Mouse (Mus musculus): ENCODE data around the gene Pfkm.

Gene Pfkm

DNA sequence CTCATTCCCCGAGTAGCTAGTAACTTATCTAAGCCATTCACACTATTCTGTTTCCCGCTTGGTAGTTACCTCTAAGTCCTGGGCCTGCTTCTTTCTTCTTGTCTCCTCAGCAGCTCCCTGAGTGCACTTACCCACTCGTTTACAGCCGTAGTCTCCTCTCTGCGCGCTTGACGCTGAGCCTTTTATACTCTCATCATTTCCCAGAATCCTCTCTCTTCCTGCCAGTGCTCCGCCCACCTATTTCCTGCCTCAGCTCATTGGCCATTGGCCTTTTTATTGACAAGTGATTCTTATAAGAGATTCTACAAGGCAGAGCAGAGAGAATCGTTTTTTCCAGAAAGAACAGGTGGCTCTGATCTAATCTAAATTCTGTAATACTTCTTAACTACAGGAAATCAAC is 6.1 kb downstream of the Pfkm start:
- peak; percentile 35 for DNase-seq (ENCODE audit: low read depth)

DNA sequence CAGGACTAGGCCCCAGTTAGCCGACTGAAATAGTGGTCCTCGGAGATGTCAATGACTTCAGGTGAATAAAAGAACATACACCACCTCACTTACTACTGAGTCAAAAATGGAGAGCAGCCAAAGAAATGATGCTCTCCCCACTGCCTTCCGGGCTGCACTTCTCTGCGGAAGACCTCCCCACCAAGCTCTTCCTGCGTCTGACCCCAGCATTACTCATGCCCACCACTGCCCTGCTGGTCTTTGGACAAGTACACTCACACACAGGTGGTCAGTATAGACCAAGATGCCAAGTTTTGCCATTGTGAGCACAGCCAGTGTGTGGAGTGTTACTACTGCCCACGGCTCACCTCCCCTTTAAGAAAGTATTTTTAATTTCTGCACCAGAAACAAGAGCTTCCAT is 10.0 kb downstream of the Pfkm start:
- no peak for DNase-seq (ENCODE audit: low read depth)

DNA sequence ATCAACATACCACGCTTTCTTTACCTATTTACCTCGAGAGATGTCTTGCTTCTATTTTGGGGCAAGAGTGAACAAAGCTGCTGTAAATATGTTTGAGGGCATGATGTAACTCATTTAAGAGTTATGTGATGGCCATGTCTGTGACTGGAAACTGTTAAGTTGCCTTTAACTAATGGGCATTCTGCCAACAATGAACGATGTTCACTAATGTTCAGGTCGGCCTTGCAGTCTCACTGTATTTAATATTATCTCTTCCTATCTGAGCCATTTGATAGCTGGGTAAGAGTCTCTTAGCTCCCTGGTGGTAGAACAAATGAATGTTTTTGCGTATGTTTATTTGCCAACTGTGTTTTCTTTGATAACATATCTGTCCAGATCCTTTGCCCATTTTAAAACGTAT is 14.1 kb downstream of the Pfkm start:
- no peak for DNase-seq (ENCODE audit: low read depth)

DNA sequence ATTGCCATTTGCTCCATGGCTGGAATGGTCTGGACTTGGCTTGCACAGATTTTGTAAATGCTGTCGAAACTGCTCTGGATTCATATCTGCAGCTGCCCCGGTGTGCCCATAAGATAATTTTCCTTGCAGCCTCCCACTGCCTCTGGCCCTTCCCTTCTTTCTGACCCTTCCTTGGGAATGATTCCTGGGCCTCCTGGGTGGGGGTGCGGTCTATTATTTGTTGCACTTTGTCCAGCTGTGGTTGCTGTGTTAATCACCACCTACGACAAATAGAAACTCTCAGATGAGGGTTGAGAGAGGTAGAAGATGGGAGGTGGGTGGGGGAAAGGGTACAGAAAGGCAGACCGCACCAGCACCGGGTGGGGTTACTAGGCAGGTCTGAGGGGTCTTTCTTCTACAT is 14.8 kb downstream of the Pfkm start:
- no peak for DNase-seq (ENCODE audit: low read depth)

DNA sequence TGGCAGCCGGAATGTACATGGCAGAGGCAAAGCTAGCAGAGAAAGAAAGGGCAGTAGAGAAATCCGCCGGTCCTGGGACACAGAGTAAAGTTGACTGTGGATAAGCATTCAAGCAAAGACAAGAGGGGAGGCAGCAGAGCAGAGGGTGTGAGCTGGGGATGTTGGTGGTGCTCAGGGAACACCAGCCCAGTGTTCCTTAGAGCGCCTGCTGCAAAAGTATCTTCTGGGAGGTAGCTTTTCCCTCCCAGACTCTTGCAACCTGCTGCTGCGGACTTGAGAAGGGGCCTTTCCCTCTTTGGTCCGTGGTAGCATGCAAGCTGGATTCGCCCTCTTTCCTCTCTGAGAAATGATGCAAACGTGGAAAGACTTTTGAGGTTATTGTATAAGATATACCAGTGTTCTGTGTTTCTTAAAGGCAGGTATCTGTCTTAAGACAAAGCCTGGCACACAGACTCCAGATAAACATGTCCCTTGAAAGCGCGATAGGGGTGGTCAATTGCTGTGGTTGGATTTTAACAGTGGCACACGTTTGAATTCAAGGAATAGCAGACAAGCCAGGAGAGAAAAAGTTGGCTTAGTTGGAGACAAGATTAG is 15.4 kb downstream of the Pfkm start:
- peak; percentile 10 for DNase-seq (ENCODE audit: low read depth)

DNA sequence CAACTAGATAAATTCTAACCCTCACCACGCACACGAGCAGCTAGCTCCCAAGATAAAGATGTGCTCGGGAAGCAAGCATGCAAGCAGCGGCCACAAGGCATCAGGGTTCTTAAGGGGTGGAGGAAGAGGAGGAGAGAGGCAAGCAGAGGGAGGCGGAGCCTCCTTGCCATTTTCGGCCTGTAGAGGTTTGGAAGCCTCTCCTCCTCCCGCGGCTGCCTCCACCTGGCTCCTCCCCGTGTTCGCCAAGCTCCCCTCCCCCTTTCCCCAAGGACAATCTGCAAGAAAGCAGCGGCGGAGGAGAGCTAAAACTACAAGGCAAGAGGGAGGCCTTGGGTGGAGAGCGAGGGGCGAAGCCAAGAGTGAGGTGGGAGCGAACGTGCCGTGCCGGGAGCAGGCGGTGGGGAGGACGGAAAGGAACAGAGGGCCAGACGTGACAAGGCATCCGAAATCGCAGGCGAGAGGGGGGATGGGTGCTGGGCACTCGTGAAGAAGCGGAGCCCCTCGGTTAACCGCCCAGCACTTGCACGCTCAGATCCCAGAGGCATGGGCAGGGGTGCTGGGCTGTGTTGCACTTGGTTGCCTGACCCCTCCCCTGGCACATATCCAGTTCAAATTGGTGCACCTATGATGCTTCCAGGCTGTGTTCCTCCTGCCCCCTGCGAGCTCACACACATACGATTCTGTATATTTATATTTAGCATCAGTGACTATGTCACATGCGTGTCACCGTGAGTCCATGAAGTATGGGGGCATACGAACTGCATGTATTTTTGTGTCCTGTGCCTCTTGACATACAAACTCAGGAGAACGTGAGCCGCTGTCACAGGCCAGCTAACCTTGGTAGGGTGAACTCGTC is 16.1 kb downstream of the Pfkm start:
- peak; percentile 84 for DNase-seq (ENCODE audit: low read depth)

DNA sequence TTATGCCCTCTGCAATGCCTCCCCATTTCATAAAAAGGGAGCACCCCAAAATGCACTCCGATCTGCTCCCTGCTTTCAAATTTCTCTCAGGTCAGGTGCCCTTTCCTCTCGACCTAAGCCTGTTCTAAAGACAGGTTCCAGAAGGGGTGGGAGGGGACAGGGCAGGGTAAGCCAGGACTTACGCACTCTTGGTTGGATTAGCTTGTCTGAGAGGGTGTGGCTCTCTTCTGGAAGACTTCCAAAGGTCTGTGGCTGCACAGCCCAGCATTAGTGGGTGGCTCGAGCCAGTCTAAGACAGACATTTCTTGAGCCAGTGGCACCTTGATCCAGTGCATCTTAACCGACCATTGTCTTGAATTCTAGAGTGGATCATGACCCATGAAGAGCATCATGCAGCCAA is 19.4 kb downstream of the Pfkm start:
- DNase-seq (ENCODE audit: low read depth) = no peak

DNA sequence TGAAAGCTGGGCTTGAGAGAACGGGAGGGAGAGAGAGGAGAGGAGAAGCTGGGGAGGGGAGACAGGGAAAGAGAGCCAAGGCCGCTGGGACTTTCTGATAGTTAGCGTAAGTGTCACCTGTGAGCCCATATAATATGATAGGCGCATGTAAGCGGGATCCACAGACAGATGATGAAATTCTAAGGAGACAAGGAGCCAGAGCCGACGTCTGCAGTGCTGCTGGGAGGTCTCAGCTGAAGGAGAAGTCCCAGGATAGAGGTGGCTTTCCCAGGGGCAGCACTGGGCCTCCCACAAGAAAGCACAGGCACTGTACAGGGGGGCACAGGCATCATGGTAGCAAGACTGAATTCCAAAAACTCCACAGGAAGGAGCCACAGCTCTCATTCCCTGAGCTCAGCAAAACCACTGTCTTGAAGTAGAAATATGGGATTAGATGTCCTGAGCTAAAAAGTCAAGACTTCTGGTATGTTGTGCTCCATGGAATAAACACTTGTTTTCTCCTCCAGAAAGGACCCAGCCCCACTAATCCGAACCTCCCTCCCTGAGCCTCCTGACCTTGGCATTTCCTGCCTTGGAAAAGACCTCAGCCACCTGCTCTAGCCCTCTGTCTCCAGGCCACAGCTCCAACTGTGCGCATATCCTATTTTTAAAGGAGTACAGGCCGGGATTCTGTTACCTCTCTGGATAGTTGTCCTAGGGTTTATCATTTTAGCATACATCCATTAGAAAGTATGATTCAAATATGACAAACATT is 21.9 kb downstream of the Pfkm start:
- no peak for DNase-seq (ENCODE audit: low read depth)

DNA sequence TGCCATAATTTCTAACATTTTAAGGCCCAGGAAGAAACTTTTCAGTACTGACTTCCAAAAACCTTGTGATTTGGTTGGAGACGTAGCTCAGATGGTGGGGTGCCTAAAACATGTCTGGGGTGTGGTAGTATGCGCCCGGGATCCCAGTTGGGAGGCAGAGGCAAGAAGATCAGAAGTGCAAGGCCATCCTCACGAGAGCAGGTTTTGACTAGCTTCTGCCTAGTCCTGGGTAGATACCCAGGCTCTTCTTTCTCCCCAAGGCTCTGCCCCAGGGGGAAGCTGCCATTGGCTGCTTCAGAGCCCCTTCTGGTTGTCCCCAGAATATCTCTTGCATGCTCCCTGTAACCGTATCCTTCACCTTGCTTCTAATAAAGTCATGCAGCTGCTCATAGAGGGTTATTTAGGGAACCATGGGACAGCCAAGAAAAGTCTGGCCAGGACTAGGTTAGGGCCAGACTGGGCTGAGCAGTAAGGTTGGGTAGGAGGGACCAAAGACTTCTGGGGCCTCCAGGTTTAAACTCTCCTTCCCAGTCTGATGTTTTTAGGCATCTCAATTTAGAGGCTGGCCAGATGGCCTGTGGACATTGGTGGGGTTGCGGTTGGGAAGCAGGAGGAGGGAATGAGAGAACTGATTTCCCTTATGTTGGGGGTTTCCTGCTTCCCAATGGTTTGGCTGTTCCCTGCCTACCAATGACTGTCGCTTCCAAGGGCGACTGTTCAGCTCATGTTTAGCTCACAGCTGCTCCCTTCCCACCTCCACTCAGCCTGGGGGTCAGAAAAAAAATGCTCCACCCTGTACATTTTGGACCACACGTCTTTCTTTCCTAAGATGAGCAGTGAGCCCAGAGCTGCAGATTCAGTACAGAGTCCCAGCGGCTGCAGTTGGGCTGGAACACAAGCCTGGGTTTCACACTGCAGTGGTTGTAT is 22.7 kb downstream of the Pfkm start:
- no peak for DNase-seq (ENCODE audit: low read depth)

DNA sequence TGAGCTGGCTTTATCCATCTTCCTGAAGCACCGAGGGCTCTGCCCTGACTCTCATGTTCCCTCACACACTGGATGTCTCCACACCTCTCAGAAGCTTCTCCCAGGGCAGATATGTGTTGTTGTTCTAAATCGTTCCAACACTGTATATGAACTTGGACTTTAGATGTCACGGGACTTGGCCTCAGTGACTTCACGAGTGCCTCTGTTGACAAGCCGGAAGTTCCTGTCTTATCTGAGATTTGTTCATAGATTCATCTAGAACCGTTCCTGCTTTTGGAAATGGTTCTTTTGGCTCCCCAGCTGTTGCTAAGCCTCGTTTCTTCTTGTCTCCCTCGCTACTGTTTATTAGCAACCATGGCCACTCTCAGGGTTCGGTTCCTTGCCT is 23.4 kb downstream of the Pfkm start:
- no peak for DNase-seq (ENCODE audit: low read depth)

DNA sequence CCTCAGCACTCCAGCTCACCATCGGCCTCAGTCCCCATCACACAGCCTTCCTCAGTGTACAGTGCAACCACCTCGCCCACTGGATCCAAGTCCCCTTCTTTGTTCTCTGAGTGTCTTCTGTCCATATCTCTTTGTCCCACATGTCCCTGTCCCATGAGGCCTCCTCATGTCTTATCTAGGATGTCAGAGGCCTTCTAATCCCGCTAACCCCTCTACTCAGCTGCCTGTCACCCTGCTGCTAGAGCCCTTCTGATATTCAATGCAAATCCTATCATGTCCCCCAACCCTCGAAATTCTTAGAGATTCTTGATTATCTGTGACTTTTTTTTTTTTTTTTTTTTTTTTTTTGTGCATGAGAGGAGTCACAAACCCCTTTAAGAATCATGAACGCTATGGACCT is 23.9 kb downstream of the Pfkm start:
- DNase-seq (ENCODE audit: low read depth) = no peak

DNA sequence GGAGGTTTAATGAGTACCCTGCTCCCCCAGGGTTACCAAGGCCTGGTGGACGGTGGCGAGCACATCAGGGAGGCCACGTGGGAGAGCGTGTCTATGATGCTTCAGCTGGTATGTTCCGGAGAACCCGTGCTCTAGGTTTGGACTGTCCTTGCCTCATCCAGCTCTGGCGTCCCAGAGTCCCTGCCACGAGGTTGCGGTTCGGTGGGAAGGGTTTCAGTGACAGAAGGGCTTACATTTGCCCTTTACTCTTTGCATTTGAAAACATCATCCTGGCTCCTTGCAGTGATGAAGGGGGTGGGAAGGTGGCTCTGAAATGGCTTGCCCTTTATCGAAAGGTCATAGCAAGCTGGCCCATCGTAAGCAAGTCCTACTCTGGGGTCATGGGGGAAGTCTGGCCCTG is 27.0 kb downstream of the Pfkm start:
- DNase-seq (ENCODE audit: low read depth) = no peak

DNA sequence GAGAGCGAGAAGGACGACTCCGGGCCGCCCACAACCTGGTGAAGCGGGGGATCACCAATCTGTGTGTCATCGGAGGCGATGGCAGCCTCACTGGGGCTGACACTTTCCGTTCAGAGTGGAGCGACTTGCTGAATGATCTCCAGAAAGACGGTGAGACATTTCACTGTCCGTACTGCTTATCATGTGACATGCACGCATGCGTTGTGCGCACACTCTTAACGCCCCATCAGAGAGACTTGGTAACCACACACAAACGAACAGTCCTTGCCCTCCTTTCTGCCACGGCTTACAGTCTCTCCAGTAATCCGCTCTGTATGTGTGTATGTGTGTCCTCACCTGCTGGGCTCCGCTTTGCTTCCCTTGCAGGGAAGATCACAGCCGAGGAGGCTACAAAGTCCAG is 28.4 kb downstream of the Pfkm start:
- no peak for DNase-seq (ENCODE audit: low read depth)

DNA sequence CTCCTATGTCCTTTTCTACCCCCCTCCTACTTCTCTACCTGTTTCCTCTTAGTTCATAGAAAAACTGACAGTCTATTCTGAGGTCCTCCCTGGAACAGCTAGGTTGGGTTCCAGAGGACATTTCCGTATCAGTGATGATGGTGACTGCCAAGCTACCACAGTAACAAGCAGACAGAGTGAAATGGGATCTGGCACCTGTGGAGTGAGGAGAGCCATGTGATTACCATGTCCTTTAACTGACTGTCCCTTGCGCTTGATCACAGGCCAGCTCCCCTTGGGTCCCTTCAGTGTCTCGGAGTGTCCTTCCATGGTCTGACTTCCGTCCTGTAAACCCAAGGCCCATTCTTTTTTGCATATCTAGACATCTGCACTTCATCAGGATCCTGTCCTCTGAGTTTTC is 38.6 kb downstream of the Pfkm start:
- DNase-seq (ENCODE audit: low read depth) = no peak

DNA sequence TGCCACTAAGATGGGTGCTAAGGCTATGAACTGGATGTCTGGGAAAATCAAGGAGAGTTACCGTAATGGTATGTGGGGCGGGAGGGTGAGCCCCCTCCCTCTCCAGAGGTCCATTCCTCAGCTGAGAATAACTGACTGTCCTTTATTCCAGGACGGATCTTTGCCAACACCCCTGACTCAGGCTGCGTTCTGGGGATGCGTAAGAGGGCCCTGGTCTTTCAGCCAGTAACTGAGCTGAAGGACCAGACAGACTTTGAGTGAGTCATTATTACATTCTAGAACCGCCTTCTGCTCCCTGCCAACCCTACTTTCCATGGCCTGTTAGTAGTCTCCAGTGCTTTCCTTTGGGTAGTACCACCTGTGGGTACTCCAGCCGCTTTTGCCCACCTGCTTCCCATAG is 39.1 kb downstream of the Pfkm start:
- DNase-seq (ENCODE audit: low read depth) = no peak

DNA sequence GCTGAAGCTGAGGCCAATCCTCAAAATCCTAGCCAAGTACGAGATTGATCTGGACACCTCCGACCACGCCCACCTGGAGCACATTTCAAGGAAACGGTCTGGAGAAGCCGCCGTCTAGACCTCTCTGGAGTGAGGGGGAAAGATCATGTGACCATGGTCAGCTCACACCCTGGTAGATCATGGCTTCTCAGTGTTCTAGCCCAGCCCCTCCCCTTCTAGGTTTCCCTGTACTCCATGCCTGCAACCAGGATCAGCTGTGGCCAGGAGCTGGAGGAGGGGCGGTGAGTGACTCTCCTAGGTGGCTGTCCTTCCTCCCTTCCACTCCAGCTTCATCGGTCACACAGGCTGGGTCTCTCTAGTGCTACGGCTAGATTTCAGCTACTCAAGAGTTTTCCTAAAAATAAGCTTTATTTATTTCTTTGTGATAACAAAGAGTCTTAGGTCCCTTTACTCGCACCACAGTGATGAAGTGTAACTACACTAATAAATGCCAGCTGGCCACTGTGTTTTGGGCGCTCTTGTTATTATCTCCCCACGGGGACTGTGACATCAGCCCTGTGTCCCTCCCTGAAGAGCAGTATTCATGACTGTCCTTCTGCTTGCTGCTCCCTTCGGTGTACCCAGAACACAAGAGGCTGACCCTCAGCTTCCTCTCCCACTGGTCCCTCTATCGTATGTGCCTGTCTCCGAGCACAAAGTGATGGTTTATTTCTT is 39.7 kb downstream of the Pfkm start:
- DNase-seq (ENCODE audit: low read depth) = no peak

DNA sequence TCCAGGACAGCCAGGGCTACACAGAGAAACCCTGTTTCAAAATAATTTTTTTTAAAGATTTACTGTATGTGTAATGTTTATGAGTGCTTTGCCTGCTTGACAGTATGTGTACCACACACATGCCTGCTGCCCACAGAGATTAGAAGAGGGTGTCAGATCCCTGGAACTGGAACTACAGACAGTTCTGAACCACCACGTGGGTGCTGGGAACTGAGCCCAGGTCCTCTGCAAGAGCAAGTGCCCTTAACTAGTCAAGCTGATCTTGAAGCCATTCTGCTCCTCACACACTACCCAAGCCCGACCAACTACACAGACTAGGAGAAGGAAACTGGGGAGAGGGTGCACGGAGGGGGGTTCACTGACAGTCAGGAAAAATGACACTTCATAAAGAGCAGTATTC is 41.1 kb downstream of the Pfkm start:
- no peak for DNase-seq (ENCODE audit: low read depth)

DNA sequence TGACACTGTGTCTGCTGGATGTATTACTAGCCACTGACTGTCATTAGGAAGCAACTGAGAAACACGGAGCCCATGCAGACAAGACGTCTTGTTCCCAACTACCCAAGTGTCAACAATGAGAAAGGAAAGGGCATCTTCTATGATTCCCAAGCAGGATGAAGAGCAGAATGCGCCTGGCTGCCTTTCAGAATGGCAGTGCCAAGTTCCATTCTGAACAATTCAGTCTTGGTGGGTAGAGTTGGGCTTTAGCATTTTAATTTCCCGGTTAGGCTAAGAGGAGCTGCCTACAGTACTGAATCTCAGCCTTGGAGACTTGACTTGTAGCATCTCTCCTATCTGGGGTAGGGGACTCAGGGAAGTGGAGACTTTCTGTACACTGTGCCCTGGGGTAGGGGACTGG is 41.6 kb downstream of the Pfkm start:
- DNase-seq (ENCODE audit: low read depth) = no peak

DNA sequence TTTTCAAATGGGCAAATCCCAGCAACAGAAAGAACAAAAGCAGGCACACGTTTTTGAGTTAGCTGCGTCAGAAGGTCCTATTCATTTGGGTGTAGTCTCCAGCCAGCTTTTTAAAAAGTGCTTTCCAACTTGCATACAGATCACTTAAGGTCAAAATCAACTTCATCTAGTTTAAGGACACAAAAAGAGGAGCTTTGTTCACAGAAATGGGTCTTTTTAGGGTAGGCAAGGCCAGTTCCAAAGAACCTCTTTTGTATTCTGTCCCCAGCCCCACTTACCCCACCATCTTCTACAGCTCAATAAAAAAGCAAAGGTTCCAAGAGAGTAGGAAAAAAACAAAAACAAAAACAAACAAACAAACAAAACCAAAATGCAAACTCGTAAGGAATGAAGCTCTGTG is 42.3 kb downstream of the Pfkm start:
- no peak for DNase-seq (ENCODE audit: low read depth)

DNA sequence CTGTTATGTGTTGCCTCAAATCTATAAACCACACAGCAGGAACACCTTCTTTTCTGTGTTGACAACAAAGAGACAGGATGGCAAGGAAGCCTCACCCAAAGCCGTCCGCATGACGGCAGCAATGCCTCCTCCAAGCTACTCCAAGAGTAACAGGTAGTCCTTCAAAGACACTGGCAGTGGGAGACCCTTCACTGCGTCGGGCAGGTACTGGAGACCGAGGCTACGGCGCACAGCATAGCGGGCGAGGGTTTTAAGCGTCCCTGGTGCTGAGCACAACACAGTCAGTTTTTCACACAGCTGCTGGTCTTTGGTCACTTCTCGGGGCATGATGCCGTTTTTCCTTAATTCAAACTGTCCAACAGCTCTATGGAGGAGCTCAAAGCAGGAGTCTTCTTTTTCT is 43.3 kb downstream of the Pfkm start:
- no peak for DNase-seq (ENCODE audit: low read depth)

DNA sequence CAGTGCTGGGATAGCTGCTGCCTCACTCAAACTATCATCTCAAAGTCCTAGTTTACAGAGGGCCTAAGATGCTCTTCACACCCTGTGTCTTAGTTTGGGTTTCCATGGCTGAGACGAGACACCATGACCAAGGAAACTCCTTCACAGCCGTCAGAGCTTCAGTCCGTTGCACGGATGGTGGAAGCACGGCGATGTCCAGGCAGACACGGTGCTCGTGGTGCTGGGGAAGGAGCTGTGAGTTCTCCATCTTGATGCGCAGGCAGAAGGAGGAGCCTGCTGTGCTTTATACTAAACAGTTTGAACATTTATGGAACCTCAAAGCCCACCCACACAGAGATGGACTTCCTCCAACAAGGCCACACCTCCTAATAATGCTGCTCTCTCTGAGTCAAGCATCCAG is 44.5 kb downstream of the Pfkm start:
- no peak for DNase-seq (ENCODE audit: low read depth)

DNA sequence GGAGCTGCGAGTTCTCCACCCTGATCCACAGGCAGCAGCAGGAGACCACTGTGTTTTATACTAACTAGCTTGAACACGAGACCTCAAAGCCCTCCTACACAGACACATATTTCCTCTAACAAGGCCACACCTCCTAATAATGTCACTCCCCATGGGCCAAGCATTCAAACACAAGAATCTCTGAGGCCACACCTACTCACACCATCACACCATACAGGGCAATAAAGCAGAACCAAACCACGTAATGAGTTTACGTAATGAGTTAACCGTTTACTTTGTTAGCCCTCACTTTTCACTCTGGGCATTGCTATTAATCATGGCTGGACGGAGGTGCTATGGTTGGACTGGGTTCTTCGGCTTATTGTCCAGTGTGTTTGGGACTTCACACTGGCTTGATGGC is 47.4 kb downstream of the Pfkm start:
- DNase-seq (ENCODE audit: low read depth) = no peak

Data from induced T-regulatory cell, adult 2 months (primary cell).